Comparison of ENCODE assay signal across 32 mouse cellular contexts in the genomic region with DNA sequence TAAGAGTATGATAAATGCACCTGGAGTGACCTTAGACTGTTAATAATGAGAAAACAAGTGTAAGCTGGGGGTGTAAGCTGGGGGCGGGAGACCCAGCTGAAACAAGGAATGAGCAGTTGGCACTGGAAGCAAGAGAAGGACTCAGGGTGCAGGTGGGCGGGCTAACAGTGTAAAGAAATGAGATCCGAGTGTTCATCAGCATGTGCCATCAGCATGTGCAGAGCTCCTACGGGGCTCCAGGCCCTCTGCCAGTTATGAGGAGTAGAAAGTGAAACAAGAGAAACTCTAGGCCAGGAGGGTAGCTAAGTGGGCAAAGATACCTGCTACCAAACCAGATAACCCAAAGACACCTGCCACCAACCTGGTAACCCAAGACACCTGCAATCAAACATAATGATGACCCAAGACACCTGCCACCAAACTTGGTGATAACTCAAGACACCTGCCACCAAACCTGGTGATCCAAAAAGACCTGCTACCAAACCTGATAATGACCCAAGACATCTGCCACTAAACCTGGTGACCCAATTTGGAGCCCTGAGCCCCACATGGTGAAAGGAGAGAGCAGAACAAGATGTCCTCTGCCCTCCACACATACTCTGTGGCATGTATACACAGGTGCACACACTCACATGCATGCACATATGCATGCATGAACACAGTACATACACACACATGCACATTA.
DNase-seq lines count a peak whose midpoint lies in the region; ATAC-seq lines count a peak whose summit lies in the region.
"Had no signal": no experiment of that assay in that cellular context is flagged by ENCODE, and none has a peak within 500 bp of the region (broad histone marks: within the 10 kb centered on the region; RNA-seq: fewer than 3 reads in every experiment).

No protein-coding gene starts in this region.

- DNase-seq in layer of hippocampus, adult 9-11 months: peak; percentile 59
- no peak for DNase-seq in layer of hippocampus, postnatal 10 days (ENCODE audit: low spot score in 2 of 2)
- DNase-seq in right cerebral cortex, postnatal 14 days: peak; percentile 25
- no peak for DNase-seq in right cerebral cortex, postnatal 4 days
- DNase-seq in cerebellum, adult 9-10 months: peak; percentile 63
- DNase-seq in telencephalon, adult 2 months (ENCODE audit: low read depth, low spot score): peak; percentile 33
- DNase-seq: adrenal gland, adult 8-10 months; B cell, adult 2 months; gastrocnemius, adult 2 months; gastrocnemius, postnatal 36 days; heart, adult 2 months; heart, postnatal 4 days; kidney, adult 9 months; kidney, postnatal 14 days; liver, embryonic 13.5 days; lung, adult 18-20 months; lung, postnatal 4 days; thymus, postnatal 14 days had no signal

- no peak overlapping the region for H3K27ac ChIP-seq in intestine, embryonic 16.5 days (ENCODE audit: low read length)
- H3K27ac ChIP-seq: embryonic facial prominence, embryonic 13.5 days; gastrocnemius, adult 2 months; heart, adult 2 months; hindbrain, embryonic 13.5 days; layer of hippocampus, adult 2 months; limb, embryonic 15.5 days; liver, embryonic 13.5 days; midbrain, embryonic 13.5 days had no signal

- H3K27me3 ChIP-seq in intestine, embryonic 16.5 days (replicated peaks; ENCODE audit: control insufficient read depth, insufficient read depth, low read length): no peaks in the 10 kb centered on the region
- H3K27me3 ChIP-seq: embryonic facial prominence, embryonic 13.5 days; heart, embryonic 12.5 days; hindbrain, embryonic 13.5 days; limb, embryonic 15.5 days; liver, embryonic 13.5 days; midbrain, embryonic 13.5 days had no signal

- no peak overlapping the region for H3K4me2 ChIP-seq in intestine, embryonic 16.5 days (ENCODE audit: low read depth, low read length)
- H3K4me2 ChIP-seq: embryonic facial prominence, embryonic 13.5 days; heart, embryonic 12.5 days; hindbrain, embryonic 13.5 days; limb, embryonic 15.5 days; liver, embryonic 13.5 days; midbrain, embryonic 13.5 days had no signal

- H3K9me3 ChIP-seq in intestine, embryonic 16.5 days (ENCODE audit: control insufficient read depth, low read length): no peaks in the 10 kb centered on the region
- H3K9me3 ChIP-seq: embryonic facial prominence, embryonic 13.5 days; heart, embryonic 12.5 days; hindbrain, embryonic 13.5 days; limb, embryonic 10.5 days; limb, embryonic 15.5 days; liver, embryonic 13.5 days; midbrain, embryonic 13.5 days had no signal

- peaks cover 10% of the 10 kb centered on the region; the same call in 1 of the 2 replicates for H3K4me1 ChIP-seq in intestine, embryonic 16.5 days (ENCODE audit: control insufficient read depth, insufficient read depth, low read length)
- H3K4me1 ChIP-seq: liver, embryonic 13.5 days; midbrain, embryonic 13.5 days had no signal

- H3K9ac ChIP-seq in intestine, embryonic 16.5 days (ENCODE audit: low read depth, low read length): no peak overlapping the region
- H3K9ac ChIP-seq: embryonic facial prominence, embryonic 13.5 days; heart, embryonic 12.5 days; hindbrain, embryonic 13.5 days; limb, embryonic 15.5 days; liver, embryonic 13.5 days; midbrain, embryonic 13.5 days had no signal

- H3K4me3 ChIP-seq in intestine, embryonic 16.5 days (ENCODE audit: low read length): no peak overlapping the region
- H3K4me3 ChIP-seq: embryonic facial prominence, embryonic 13.5 days; gastrocnemius, adult 2 months; heart, adult 2 months; heart, embryonic 12.5 days; hindbrain, embryonic 13.5 days; layer of hippocampus, adult 2 months; limb, embryonic 10.5 days; limb, embryonic 15.5 days; liver, embryonic 13.5 days; megakaryocyte, embryonic 14.5 days; midbrain, embryonic 13.5 days had no signal

- WGBS in intestine, embryonic 16.5 days: 64% methylated on average over 4 of the region's 4 CpGs

- no peaks in the 10 kb centered on the region for H3K36me3 ChIP-seq in intestine, embryonic 16.5 days (ENCODE audit: control insufficient read depth, insufficient read depth, low read length)
- H3K36me3 ChIP-seq: embryonic facial prominence, embryonic 13.5 days; heart, embryonic 12.5 days; hindbrain, embryonic 13.5 days; limb, embryonic 10.5 days; limb, embryonic 15.5 days; liver, embryonic 13.5 days; midbrain, embryonic 13.5 days had no signal

- ATAC-seq in intestine, embryonic 16.5 days: no peak
- ATAC-seq in megakaryocyte-erythroid progenitor cell, adult 5-6 weeks (replicated peaks; ENCODE audit: low FRiP score, low TSS enrichment, poor library complexity, severe bottlenecking): no peak
- ATAC-seq: activated CD4-positive, CD25-positive, alpha-beta regulatory T cell, adult 4 months; forebrain, embryonic 16.5 days; intestine, postnatal 0 days; lung, postnatal 0 days; midbrain, embryonic 13.5 days had no signal

Comparison
In these comparisons a context has a peak if more than half of its experiments do, and no peak if none do; other contexts are left out.
1. DNase-seq: peak in layer of hippocampus, adult 9-11 months (single experiment), right cerebral cortex, postnatal 14 days (single experiment), cerebellum, adult 9-10 months (single experiment) and telencephalon, adult 2 months (single experiment); none in layer of hippocampus, postnatal 10 days (0 of 2) and right cerebral cortex, postnatal 4 days (single experiment).